Mouse (Mus musculus) heart, adult 2 months (tissue): ENCODE results near the gene Nifk. TPM values are rescaled to one million over a fixed set of nuclear protein-coding genes. Genes with fewer than 3 reads are reported as not detected.
A peak's percentile ranks its signal among the peaks of the same experiment; 100 is the strongest.

Source experiments
- DNase-seq, 2 experiments: peaks; one replicate each; pipeline ENCODE4 v3.0.0; 2021
- H3K27ac ChIP-seq: fragments of 200-600 bp; 2 replicates; pipeline ENCODE4 v1.8.1; 2022
- H3K27me3 ChIP-seq: fragments of 200-500 bp; 2 replicates; pipeline ENCODE4 v1.6.1; 2012; ENCODE audit warnings: mild to moderate bottlenecking, low read length, inconsistent platforms, mixed read lengths; ENCODE audit not compliant: control insufficient read depth, insufficient read depth
- H3K36me3 ChIP-seq: fragments of 200-500 bp; 2 replicates; pipeline ENCODE4 v1.6.1; 2012; ENCODE audit warnings: low read length, inconsistent platforms; ENCODE audit not compliant: control insufficient read depth, insufficient read depth
- H3K4me1 ChIP-seq: fragments of 200-500 bp; 2 replicates; pipeline ENCODE4 v1.6.1; 2011; ENCODE audit warnings: low read length; ENCODE audit not compliant: control insufficient read depth, insufficient read depth
- H3K4me3 ChIP-seq: fragments of 200-600 bp; 2 replicates; pipeline ENCODE4 v1.8.1; 2022
- H3K79me2 ChIP-seq: fragments of 200-500 bp; replicated peaks from 2 replicates; pipeline ENCODE4 v1.6.1; 2012; ENCODE audit warnings: mild to moderate bottlenecking, inconsistent platforms, low read length, moderate library complexity, mixed read lengths; ENCODE audit not compliant: control insufficient read depth, insufficient read depth
- H3K9ac ChIP-seq: fragments of 200-500 bp; 2 replicates; pipeline ENCODE4 v1.6.1; 2012; ENCODE audit warnings: low read depth, mild to moderate bottlenecking, control low read depth, inconsistent platforms, low read length, mixed read lengths
- CTCF ChIP-seq: fragments of 200-600 bp; IDR thresholded peaks from 2 replicates; pipeline ENCODE4 v1.8.1; 2022; ENCODE audit warnings: antibody characterized with exemption, mild to moderate bottlenecking, moderate library complexity
- EP300 ChIP-seq: fragments of 200-500 bp; IDR thresholded peaks from 2 replicates; pipeline ENCODE4 v1.6.1; 2011; ENCODE audit warnings: low read depth, low read length, control low read depth; ENCODE audit not compliant: insufficient read depth
- POLR2A ChIP-seq: fragments of 200-500 bp; IDR thresholded peaks from 2 replicates; pipeline ENCODE4 v1.6.1; 2011; ENCODE audit warnings: mild to moderate bottlenecking, low read depth, low read length, control low read depth; ENCODE audit not compliant: insufficient read depth
- WGBS: fragments of 180-500 bp; shearing (Covaris S2); methylation state at CpG from one replicate; pipeline ENCODE4 v1.1.7; 2018; 5-methylcytosine and 5-hydroxymethylcytosine counted together
- intact Hi-C: fragments of 180-260 bp; cut with DNase I; formaldehyde crosslinking; loops from one replicate; pipeline ENCODE4 v1.15.1; 2025
- polyA plus RNA-seq: library from polyadenylated mRNA; depleted of rRNA; stranded (reverse); fragments of >200 nt; gene quantifications from 2 replicates; pipeline ENCODE4 v1.2.3, GENCODE M21; 2012
- total RNA-seq, 2 experiments: library from RNA; stranded (reverse); gene quantifications; 2 replicates each; pipeline ENCODE4 v1.2.3; 2021

Gene Nifk
- total and polyA plus RNA-seq, 3 experiments, result 5.4 to 15.2 (median 14.2) TPM

DNA sequence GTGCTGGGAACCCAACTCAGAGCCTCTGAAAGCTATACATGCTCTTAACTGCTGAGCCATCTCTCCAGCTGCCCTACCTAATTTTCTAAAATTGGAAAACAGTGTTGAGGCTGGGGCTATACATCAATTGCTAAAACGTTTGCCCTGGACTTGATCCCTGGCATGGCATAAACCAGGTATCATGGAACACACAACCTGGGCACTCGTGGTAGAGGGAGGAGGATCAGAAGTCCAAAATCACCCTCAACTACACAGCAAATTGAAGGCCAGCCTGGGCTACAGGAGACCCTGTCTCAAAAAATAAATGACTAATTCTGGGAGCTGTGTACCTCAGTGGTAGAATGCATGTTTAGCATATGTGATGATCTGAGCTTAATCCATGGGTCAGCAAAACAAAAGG lies 23.9 kb upstream of the Nifk start:
- Histone ChIP-seq H3K4me3 (no peak overlapping the region), H3K9ac (no peak overlapping the region), H3K4me1 (no peaks in the 10 kb centered on the region), H3K79me2 (no peaks in the 10 kb centered on the region), H3K27ac (no peak overlapping the region), H3K36me3 (peaks cover 6% of the 10 kb centered on the region), H3K27me3 (no peaks in the 10 kb centered on the region)
- DNase-seq, result no peak
- intact Hi-C loops, result no loop called here
- WGBS, result 88% methylated on average over 2 of the region's 2 CpGs
- TF ChIP-seq CTCF, result no peak
- TF ChIP-seq POLR2A, result no peak
- no peak for TF ChIP-seq EP300

GRCm38 (mm10) chr1:118310780-118311621 lies 10.6 kb upstream of the Nifk start:
- Histone ChIP-seq H3K4me3 (peak overlapping the region; percentile 76), H3K36me3 (peaks cover 2% of the 10 kb centered on the region; the same call in 1 of the 2 replicates), H3K79me2 (no peaks in the 10 kb centered on the region), H3K27ac (peak overlapping the region; percentile 91), H3K4me1 (peaks cover 2% of the 10 kb centered on the region; the same call in 1 of the 2 replicates), H3K27me3 (no peaks in the 10 kb centered on the region), H3K9ac (peak overlapping the region; percentile 97)
- WGBS, result under 1% methylated on average over 67 of the region's 67 CpGs
- TF ChIP-seq CTCF (no peak), POLR2A (peak; percentile 79)
- peak; percentile 93 to 95 for DNase-seq
- intact Hi-C loops, result no loop called here

DNA sequence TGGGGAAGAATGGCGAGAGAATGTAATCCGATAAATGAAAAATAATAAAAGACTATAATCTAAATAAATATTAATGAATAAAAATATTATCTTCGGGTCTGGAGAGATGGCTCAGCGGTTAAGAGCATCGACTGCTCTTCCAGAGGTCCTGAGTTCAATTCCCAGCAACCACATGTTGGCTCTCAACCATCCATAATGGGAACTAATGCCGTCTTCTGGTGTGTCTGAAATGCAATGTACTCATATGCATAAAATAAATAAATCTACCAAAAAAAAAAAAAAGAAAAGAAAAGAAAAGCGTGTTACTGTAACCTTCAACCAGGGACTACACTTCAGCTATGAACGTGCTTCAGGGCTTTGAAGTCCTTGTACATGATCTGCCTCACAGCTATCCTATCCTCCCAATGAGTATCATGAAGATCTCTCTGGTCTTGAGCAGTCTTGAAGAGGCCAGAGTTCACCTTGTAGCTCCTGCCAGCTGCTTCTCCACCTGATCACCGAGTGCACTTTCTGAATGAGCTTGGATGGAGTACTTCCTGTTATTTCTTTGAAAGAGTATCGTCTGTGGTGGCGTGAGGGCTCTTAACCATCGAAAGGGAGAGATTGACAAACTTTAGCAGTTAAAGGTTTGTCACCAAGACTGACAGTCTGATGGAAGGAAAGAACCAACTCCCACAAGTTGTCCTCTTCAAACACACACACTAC lies 9.9 kb upstream of the Nifk start, which contains the start of gene Tsn:
TSS of gene Tsn (minus strand) at position 118 of the 705 bp plus-strand sequence.
- peak within 1 kb of the TSS; percentile 76 for H3K4me3 ChIP-seq
- intact Hi-C loops, result no loop called here
- H3K9ac ChIP-seq, result peak within 1 kb of the TSS; percentile 97
- H3K4me1 ChIP-seq, result peaks cover 2% of the 10 kb centered on the region; the same call in 1 of the 2 replicates
- H3K27ac ChIP-seq, result peak within 1 kb of the TSS; percentile 91
- 42% methylated on average over 12 of the region's 12 CpGs for WGBS
- no peaks in the 10 kb centered on the region for H3K79me2 ChIP-seq
- peaks cover 2% of the 10 kb centered on the region; the same call in 1 of the 2 replicates for H3K36me3 ChIP-seq
- TF ChIP-seq POLR2A (no peak), EP300 (no peak), CTCF (no peak)
- no peak for DNase-seq
- H3K27me3 ChIP-seq, result no peaks in the 10 kb centered on the region

- H3K79me2 ChIP-seq, result peaks cover 5% of the 10 kb centered on the region
- WGBS, result 60% methylated on average over 2 of the region's 2 CpGs
- H3K36me3 ChIP-seq, result peaks cover 3% of the 10 kb centered on the region; the same call in 1 of the 2 replicates
- no peak overlapping the region for H3K4me3 ChIP-seq
- no peak overlapping the region for H3K9ac ChIP-seq
- no peak overlapping the region for H3K27ac ChIP-seq
- H3K27me3 ChIP-seq, result no peaks in the 10 kb centered on the region
- intact Hi-C loops, result loop anchor here (1.0 to 5.0 kb wide), 5 partner anchors 67 to 437 kb away; partner anchors contain the start of gene Clasp1
- no peak for DNase-seq
- TF ChIP-seq POLR2A (no peak), CTCF (peak; percentile 69)
- H3K4me1 ChIP-seq, result peaks cover 5% of the 10 kb centered on the region
Observed at GRCm38 (mm10) chr1:118320696-118321095, 943 bp upstream of the Nifk start.

DNA sequence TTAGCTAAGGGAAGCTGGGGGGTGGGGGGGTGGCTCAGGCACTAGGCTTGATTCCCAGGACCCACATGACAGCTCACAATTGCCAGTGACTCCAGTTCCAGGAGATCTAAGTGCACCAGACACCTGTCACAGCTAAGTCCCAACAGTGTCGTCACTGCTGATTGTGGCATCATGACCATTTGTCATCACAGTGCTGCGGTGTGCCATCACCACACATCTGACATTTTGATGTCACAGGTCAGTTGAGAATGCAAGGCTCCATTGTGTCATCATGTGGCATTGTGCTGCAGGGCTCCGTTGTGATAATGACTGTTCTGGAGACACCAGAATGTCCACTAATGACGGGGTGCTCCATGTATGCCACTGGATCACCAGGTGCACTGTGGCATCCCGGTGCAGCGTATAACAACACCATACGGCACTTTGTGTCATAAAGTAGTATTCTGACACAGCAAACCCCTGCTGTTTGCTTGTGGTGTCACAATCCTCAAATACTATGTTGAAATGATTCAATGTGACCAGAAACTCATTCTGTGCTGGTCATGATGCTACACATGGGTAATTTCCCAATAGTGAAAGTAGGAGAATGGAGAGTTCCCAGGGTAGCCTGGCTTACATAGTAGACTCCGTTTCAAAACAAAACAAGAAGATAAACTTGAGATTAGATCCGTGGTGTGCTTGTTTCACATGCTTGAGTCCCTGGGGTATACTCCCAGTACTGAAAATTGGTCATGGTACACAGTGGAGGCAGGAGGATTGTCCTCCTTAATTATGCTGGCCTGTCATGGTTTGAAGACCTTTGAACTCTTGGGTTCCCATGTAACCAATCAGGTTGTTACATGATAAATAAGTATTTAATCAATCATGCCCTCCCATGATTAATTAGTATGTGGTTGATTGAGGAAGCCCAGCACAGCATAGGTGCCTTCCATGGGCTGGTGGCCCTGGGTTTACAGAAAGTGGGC lies 13.4 kb downstream of the Nifk start:
- no peaks in the 10 kb centered on the region for H3K27me3 ChIP-seq
- no peaks in the 10 kb centered on the region for H3K79me2 ChIP-seq
- H3K4me1 ChIP-seq, result no peaks in the 10 kb centered on the region
- TF ChIP-seq EP300, result no peak
- TF ChIP-seq CTCF, result no peak
- no peak for TF ChIP-seq POLR2A
- no peak overlapping the region for H3K9ac ChIP-seq
- H3K27ac ChIP-seq, result no peak overlapping the region
- intact Hi-C loops, result loop anchor here (2.0 to 5.0 kb wide), 3 partner anchors 122 to 422 kb away; no protein-coding TSS in a partner anchor
- no peaks in the 10 kb centered on the region; the same call in 1 of the 2 replicates for H3K36me3 ChIP-seq
- 74% methylated on average over 9 of the region's 9 CpGs for WGBS
- no peak for DNase-seq
- no peak overlapping the region for H3K4me3 ChIP-seq
